Mouse (Mus musculus): Measurements from ENCODE around the gene Thg1l.

The Thg1l gene

DNA sequence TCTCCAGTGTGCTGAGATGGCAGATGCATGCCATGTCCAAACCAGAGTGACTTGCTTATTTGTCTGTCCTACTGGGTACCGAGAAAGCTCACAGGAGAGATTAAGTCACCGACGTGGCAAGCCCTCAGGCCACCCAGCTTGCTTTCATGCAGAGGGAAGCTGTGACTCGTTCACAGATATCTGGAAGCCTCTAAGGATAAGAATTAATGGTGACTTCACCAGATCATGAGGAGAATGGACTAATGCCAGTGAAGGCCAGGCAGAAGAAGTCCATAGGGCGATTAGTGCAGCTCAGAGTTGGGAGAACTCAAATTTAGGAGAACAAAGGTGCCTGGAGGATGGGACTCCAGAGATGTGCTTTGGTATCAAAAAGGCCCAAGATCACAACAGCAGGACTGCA lies 27.8 kb downstream of the Thg1l start:
- in situ Hi-C loops (cut with MboI, MseI), result no loop called here

DNA sequence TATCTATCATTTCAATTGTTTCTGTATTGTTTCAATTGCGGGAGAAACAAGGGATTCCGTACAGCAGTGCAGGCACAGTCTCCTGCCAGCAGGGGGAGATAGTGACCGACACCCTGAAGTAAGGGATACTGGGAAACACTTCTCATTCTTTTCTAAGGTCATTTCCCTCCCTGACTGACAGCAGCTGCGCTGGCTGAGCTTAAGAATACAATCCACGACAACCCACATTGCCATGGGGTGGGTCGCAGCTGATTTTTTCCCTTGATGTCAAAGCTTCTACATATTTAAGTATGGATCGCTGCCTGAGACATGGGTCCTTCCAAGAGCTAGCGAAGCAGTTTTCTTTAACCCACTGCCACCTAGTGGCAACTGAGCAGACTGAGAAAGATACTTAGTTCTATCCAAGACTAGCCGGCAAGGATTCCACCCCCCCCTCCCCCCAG lies 28.6 kb downstream of the Thg1l start:
- in situ Hi-C loops (cut with MboI, MseI), result no loop called here

GRCm38 (mm10) chr11:45925436-45925835 lies 29.9 kb downstream of the Thg1l start:
- in situ Hi-C loops (cut with MboI, MseI), result no loop called here

GRCm38 (mm10) chr11:45921480-45921898 lies 33.8 kb downstream of the Thg1l start:
- in situ Hi-C loops (cut with MboI, MseI), result no loop called here

GRCm38 (mm10) chr11:45921026-45921425 lies 34.3 kb downstream of the Thg1l start:
- in situ Hi-C loops (cut with MboI, MseI), result no loop called here

DNA sequence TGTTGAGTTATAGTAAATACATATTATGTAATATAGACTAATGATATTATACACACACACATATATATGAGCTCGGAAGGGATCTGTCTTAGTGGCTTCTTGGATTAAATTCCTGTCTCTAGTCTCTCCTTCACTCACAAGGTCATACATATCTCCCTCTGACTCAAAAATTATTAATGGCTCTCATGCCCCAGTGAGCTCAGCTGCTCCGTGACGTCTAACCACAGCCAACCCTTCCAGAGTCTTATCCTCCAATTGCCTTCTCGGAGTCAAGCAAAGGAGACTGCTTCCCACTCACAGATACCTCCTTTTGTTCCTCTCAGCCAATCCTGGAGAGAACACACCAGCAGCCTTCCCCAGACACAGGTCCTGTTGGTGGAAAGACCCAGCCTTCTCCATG lies 36.5 kb downstream of the Thg1l start:
- in situ Hi-C loops (cut with MboI, MseI), result no loop called here

DNA sequence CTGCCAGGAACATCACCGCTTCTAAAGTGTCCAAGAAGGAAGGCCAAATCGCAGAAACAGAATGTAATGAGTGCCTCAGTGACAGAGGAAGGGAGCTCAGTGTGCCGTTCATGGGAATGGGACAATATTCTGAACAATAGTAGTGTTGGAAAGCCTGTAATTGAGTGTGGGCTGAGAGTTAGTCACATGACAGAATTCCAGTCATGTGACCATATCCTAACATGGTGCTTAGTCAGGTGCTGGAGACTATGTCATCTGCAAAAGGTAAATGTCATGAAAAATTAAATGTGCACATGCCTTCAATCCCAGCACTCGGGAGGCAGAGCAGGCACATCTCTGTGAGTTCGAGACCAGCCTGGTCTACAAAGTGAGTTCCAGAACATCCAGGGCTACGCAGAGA lies 37.3 kb downstream of the Thg1l start:
- in situ Hi-C loops (cut with MboI, MseI), result no loop called here

- in situ Hi-C loops (cut with MboI, MseI), result no loop called here
Observed at GRCm38 (mm10) chr11:45916196-45916595, 39.1 kb downstream of the Thg1l start.

GRCm38 (mm10) chr11:45910701-45911100 lies 44.6 kb downstream of the Thg1l start:
- in situ Hi-C loops (cut with MboI, MseI), result no loop called here

GRCm38 (mm10) chr11:45908894-45909293 lies 46.4 kb downstream of the Thg1l start:
- in situ Hi-C loops (cut with MboI, MseI), result no loop called here

DNA sequence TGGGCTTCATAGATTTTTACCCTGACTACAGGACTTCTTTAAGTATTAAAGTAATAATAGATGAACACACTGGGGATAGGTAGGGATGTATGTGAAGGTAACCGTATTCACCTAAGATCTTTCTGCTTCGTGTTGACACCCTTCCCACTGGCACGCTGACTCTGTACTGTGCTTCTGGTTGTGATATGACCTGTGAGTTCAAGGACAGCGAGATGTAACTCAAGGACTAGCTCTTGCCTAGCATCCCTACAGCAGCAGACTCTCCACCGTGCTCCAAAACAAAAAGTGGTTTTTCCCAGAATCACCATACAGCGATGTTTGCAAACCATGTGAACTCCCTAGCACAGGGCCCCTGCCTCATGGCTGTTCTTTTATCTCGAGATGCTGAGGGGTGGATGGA lies 47.2 kb downstream of the Thg1l start:
- in situ Hi-C loops (cut with MboI, MseI), result no loop called here

GRCm38 (mm10) chr11:45907301-45907700 lies 48.0 kb downstream of the Thg1l start:
- in situ Hi-C loops (cut with MboI, MseI), result no loop called here

DNA sequence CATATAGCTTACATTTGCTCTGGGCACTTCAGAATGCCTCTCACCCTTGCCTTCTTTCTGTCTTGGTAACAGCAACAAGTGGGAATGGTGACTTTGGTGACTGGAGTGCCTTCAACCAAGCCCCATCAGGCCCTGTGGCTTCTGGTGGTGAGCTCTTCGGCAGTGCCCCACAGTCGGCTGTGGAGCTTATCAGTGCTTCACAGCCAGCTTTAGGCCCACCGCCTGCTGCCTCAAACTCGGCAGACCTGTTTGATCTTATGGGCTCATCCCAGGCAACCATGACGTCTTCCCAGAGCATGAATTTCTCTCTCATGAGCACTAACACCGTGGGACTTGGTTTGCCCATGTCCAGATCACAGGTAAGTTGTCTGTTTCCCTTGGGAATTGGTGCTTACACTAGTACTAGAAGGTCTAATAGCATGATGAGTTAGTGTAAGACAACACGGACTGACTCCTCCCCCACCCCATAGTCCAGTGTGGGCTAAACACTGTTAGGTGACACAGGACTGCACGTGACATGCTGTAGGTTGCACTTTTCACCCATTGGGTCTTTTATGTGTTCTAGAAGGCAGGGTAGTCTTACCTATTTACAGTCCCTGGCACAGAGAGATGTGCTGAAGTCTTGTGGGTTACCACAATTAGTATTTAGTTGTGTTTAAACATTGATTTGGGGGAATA lies 49.0 kb downstream of the Thg1l start:
- in situ Hi-C loops (cut with MboI, MseI), result no loop called here

GRCm38 (mm10) chr11:45900233-45901015 lies 54.9 kb downstream of the Thg1l start:
- in situ Hi-C loops (cut with MboI, MseI), result no loop called here

GRCm38 (mm10) chr11:45897392-45897791 lies 57.9 kb downstream of the Thg1l start:
- in situ Hi-C loops (cut with MboI, MseI), result no loop called here
